Mouse (Mus musculus) liver, embryonic 14.5 days (tissue): Measurements from ENCODE around the gene Susd4. TPM values are rescaled to one million over a fixed set of nuclear protein-coding genes. Genes with fewer than 3 reads are reported as not detected.

Experiments used
- ATAC-seq: fragments of 200-750 bp; cut with Nextera tagmentation; 2 replicates; pipeline ENCODE4 v1.8.0; 2017; ENCODE audit warnings: moderate number of reproducible peaks, mild to moderate bottlenecking, moderate library complexity; ENCODE audit not compliant: insufficient read depth
- DNase-seq, 3 experiments: peaks; one replicate each; pipeline ENCODE4 v3.0.0-alpha.2; 2012 to 2013; ENCODE audit warnings: low read depth in 3 of 3, low spot score in 3 of 3
- H3K27ac ChIP-seq: fragments of 300-500 bp; sonication (generic); 2 replicates; pipeline ENCODE4 v1.5.1; 2014; ENCODE audit warnings: moderate library complexity, mild to moderate bottlenecking, control low read depth, inconsistent platforms
- H3K27me3 ChIP-seq: fragments of 300-500 bp; sonication (generic); 2 replicates; pipeline ENCODE4 v1.6.1; 2014; ENCODE audit warnings: mild to moderate bottlenecking, low read length, moderate library complexity; ENCODE audit not compliant: control insufficient read depth, insufficient read depth
- H3K36me3 ChIP-seq: fragments of 300-500 bp; sonication (generic); replicated peaks from 2 replicates; pipeline ENCODE4 v1.6.1; 2014; ENCODE audit warnings: low read depth; ENCODE audit not compliant: control insufficient read depth, insufficient read depth
- H3K4me1 ChIP-seq, 2 experiments: fragments of 200-500 bp in 1 of 2; fragments of 300-500 bp in 1 of 2; sonication (generic) in 1 of 2; replicated peaks; 2 replicates each; pipeline ENCODE4 v1.6.1; 2012 to 2014; ENCODE audit warnings: antibody characterized with exemption in 1 of 2, inconsistent platforms in 1 of 2, low read length in 1 of 2; ENCODE audit not compliant: control insufficient read depth in 2 of 2, insufficient read depth in 2 of 2
- H3K4me2 ChIP-seq: fragments of 300-500 bp; sonication (generic); 2 replicates; pipeline ENCODE4 v1.6.1; 2014; ENCODE audit warnings: low read depth, mild to moderate bottlenecking, control low read depth, moderate library complexity
- H3K4me3 ChIP-seq, 2 experiments: fragments of 200-500 bp in 1 of 2; fragments of 300-500 bp in 1 of 2; sonication (generic) in 1 of 2; 2 replicates each; pipeline ENCODE4 v1.5.1; 2012 to 2014; ENCODE audit warnings: low read depth in 2 of 2, low read length in 2 of 2, mild to moderate bottlenecking in 2 of 2, control low read depth in 1 of 2, inconsistent platforms in 1 of 2, moderate library complexity in 1 of 2; ENCODE audit not compliant: insufficient read depth in 1 of 2
- H3K9ac ChIP-seq: fragments of 300-500 bp; sonication (generic); replicated peaks from 2 replicates; pipeline ENCODE4 v1.6.1; 2014; ENCODE audit warnings: mild to moderate bottlenecking, control low read depth, moderate library complexity
- H3K9me3 ChIP-seq: fragments of 300-500 bp; sonication (generic); 2 replicates; pipeline ENCODE4 v1.6.1; 2016; ENCODE audit warnings: low read length, mixed read lengths; ENCODE audit not compliant: control insufficient read depth
- CTCF ChIP-seq: IDR thresholded peaks from 2 replicates; pipeline ENCODE4 v1.5.1; 2016; ENCODE audit warnings: antibody characterized with exemption, low read depth, control low read depth
- EP300 ChIP-seq: IDR thresholded peaks from 2 replicates; pipeline ENCODE4 v1.6.1; 2016; ENCODE audit warnings: antibody characterized with exemption, low read depth
- WGBS: fragments of 180-500 bp; shearing (Covaris S2); extraction: QIAGEN DNeasy Blood & Tissue Kit; methylation state at CpG from one replicate; pipeline ENCODE4 v1.1.7; 2014; ENCODE audit not compliant: insufficient replicate concordance; 5-methylcytosine and 5-hydroxymethylcytosine counted together
- polyA plus RNA-seq, 2 experiments: library from polyadenylated mRNA; depleted of rRNA in 1 of 2; stranded (reverse) in 1 of 2; unstranded in 1 of 2; fragments of >200 nt; fragmentation: Nextera tagmentation in 1 of 2; extraction: Ambion mirVana in 1 of 2; gene quantifications; 2 replicates each; pipeline versions ENCODE4 v1.2.1 to v1.2.3; 2012 to 2014

Susd4 gene
- polyA plus RNA-seq (2012; rRNA removed) (0.60 and 0.61 TPM in 2 replicates), polyA plus RNA-seq (2014; fragmentation: Nextera tagmentation; extraction: Ambion mirVana) (0.57 and 0.74 TPM in 2 replicates)

GRCm38 (mm10) chr1:182763716-182764461 is at the start of gene Susd4:
Gene Susd4 (plus strand): TSS chr1:182763860.
- Histone ChIP-seq H3K27me3 (peaks cover 19% of the 10 kb centered on the region), H3K4me3 (peak within 1 kb of the TSS; percentile 18 to 43), H3K9me3 (no peaks in the 10 kb centered on the region), H3K27ac (no peak within 1 kb of the TSS), H3K9ac (no peak within 1 kb of the TSS), H3K4me2 (peak within 1 kb of the TSS; percentile 59), H3K4me1 (no peaks in the 10 kb centered on the region), H3K36me3 (no peaks in the 10 kb centered on the region)
- TF ChIP-seq EP300 (no peak), CTCF (no peak)
- WGBS, result under 1% methylated on average over 78 of the region's 95 CpGs
- DNase-seq (no peak), ATAC-seq (peak; percentile 41; the same call in 1 of the 2 replicates)

GRCm38 (mm10) chr1:182714236-182714935 is 49.3 kb upstream of the Susd4 start:
- Histone ChIP-seq H3K27ac (no peak overlapping the region), H3K4me2 (no peak overlapping the region), H3K4me3 (no peak overlapping the region), H3K9me3 (no peaks in the 10 kb centered on the region), H3K27me3 (no peaks in the 10 kb centered on the region), H3K9ac (no peak overlapping the region), H3K36me3 (no peaks in the 10 kb centered on the region), H3K4me1 (no peaks in the 10 kb centered on the region)
- ATAC-seq (no peak), DNase-seq (no peak)
- no peak for TF ChIP-seq EP300
- no peak for TF ChIP-seq CTCF
- 55% methylated on average over 6 of the region's 6 CpGs for WGBS

GRCm38 (mm10) chr1:182727541-182727940 is 36.1 kb upstream of the Susd4 start:
- Histone ChIP-seq H3K36me3 (no peaks in the 10 kb centered on the region), H3K4me1 (no peaks in the 10 kb centered on the region), H3K9me3 (no peaks in the 10 kb centered on the region), H3K4me2 (no peak overlapping the region), H3K9ac (no peak overlapping the region), H3K27me3 (no peaks in the 10 kb centered on the region), H3K27ac (no peak overlapping the region), H3K4me3 (no peak overlapping the region)
- TF ChIP-seq EP300 (no peak), CTCF (no peak)
- 60% methylated on average over 12 of the region's 12 CpGs for WGBS
- ATAC-seq (no peak), DNase-seq (no peak)

- DNase-seq (no peak), ATAC-seq (no peak)
- 60% methylated on average over 9 of the region's 9 CpGs for WGBS
- H3K36me3 ChIP-seq, result no peaks in the 10 kb centered on the region
- no peak overlapping the region for H3K4me2 ChIP-seq
- no peak overlapping the region for H3K27ac ChIP-seq
- no peak overlapping the region for H3K4me3 ChIP-seq
- TF ChIP-seq EP300, result no peak
- no peak for TF ChIP-seq CTCF
- no peak overlapping the region for H3K9ac ChIP-seq
- H3K27me3 ChIP-seq, result no peaks in the 10 kb centered on the region
- no peaks in the 10 kb centered on the region for H3K9me3 ChIP-seq
- H3K4me1 ChIP-seq, result no peaks in the 10 kb centered on the region
These were observed 34.7 kb upstream of the Susd4 start for GRCm38 (mm10) chr1:182729002-182729401.

- DNase-seq, result no peak
- Histone ChIP-seq H3K9me3 (no peaks in the 10 kb centered on the region), H3K9ac (no peak overlapping the region), H3K4me3 (no peak overlapping the region), H3K36me3 (no peaks in the 10 kb centered on the region), H3K4me1 (no peaks in the 10 kb centered on the region), H3K27me3 (no peaks in the 10 kb centered on the region), H3K27ac (no peak overlapping the region), H3K4me2 (no peak overlapping the region)
- ATAC-seq, result no peak
- TF ChIP-seq CTCF (no peak), EP300 (no peak)
- WGBS, result 19% methylated on average over 7 of the region's 7 CpGs
These were observed 31.0 kb upstream of the Susd4 start for GRCm38 (mm10) chr1:182732695-182733094.
